Mouse (Mus musculus): ENCODE results near the gene Cd300e.
"Not testable (repeated sequence)": the region's sequence is repeated elsewhere in the genome, so short reads cannot be mapped to it uniquely, and the experiment has no call there.

Cd300e gene

DNA sequence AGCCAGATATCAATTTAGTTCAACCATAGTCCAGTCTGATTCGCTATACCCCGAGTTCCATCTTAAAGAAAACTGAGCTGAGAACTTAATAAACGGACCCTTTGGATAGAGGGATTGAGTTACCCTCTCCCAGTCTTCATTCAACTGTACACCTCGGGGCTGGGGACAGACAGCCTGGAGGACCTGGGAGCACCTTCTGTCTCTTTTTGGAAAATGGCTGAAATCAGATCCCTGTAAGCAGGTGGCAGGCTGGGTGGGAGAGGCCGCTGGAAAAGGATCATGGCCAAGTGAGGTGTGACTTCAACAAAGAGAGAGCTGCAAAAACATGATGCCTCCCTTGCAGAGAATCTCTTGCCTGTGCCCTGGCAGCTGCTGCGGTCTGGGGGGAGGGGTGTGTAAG, 20.2 kb upstream of the Cd300e start:
- DNase-seq (ENCODE audit: low spot score in 2 of 2), result no peak

DNA sequence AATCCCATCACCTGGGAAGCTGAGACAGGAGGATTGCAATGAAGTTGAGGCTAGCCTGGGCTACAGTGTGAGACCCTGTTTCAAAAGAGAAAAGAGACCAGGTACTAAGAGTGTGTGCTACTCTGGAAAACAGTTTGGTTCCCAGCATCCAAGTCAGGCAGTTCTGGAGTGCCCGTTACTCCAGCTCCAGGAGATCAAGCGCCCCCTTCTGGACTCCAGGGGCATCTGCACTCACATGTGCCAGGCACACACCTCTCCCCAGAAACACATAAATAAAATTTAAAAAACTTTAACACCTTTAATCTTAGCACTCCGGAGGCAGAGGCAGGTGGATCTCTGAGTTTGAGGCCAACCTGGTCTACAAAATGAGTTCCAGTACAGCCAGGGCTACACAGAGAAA, 19.4 kb upstream of the Cd300e start:
- DNase-seq (ENCODE audit: low spot score in 2 of 2), result no peak

DNA sequence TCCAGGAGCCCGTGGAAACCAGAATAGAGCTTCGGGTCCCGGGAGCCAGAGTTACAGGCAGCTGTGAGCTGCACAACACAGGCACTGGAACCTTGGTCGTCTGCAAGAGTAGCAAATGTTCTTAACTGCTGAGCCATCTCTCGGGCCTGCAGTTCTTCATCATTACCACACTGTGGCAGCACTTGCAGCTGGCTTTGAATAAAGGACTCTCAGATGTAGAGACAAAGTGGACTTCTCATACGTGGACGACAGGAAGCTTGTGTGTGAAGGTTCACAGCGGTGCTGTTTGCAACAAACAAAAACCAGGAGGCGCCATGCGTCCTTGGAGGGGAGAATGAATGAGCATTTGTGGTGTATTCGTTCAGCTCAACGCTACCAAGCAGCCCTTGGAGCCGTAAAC, 18.9 kb upstream of the Cd300e start:
- DNase-seq (ENCODE audit: low spot score in 2 of 2), result peak; percentile 32 to 41

DNA sequence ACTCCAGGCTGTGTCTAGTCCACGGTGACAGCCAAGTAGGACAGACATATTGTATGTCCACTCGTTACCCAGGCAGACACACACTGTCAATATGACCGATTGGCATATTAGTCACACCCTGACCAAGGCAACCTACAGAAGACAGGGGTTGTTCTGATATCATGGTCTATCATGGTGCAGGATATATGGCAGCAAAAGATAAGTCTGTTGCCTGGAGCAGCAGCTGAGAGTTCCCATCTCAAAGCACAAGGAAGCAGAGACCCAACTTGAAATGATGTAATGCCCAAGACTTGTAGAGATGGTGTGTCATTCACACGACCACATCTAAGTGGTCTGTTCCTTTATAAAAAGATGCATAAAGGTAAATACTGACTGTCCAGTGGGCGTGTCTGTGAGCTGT, 16.7 kb upstream of the Cd300e start:
- no peak for DNase-seq (ENCODE audit: low spot score in 2 of 2)

DNA sequence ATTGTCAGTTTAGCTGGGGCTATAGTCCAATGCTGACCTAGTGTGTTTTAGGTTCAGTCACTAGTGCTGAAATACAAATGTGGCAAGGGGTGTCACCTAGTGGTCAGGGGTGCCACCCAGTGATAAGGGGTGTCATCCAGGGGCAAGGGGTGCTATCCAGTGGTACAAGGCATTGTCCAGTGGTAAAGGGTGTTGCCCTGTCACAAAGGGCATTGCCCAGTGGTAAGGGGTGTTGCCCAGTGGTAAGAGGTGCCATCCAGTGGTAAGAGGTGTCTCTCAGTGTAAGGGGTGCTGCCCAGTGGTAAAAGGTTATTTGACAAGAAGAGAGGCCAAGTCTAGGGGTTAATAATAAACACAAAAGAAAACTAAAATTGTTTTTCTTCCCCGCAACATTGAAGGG, 15.5 kb upstream of the Cd300e start:
- no peak for DNase-seq (ENCODE audit: low spot score in 2 of 2)

DNA sequence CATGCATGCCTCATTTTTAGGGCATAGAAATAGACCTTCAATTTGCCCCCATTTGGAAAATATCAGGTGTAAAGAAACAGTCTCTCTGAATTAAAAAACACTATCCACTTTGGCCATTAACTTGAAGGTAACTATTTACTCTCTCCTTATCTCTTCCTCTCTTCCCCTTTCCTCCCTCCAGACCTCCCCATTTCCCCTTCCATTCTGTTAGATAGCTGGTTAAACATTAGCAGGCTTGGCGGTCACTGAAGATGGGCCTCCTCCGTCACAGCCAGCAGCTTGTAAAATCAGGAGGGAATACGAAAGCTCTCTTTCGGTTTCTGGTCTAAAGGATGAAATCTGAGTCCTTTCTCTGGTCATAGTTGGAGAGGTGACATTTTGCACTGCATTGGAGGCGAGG, 13.9 kb upstream of the Cd300e start:
- DNase-seq (ENCODE audit: low spot score in 2 of 2), result no peak

DNA sequence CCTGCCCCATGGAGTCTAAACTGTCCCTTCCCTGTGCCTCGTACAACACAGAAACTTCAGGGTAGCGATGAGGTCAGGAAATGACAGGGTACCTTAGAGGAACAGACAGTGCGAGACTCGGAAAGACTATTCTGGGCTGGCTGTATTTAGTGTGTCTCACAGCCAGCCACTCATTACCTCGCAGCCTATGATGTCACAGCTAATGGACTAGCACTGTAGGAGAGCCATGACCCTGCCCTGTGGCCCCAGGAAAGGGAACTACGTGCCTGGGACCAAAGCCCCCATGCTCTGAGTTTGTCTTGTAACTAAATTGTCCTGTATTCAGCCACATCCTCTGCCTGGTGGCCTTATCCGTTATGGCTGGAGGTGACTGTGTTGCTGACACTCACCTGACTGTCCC, 13.4 kb upstream of the Cd300e start:
- no peak for DNase-seq (ENCODE audit: low spot score in 2 of 2)

DNA sequence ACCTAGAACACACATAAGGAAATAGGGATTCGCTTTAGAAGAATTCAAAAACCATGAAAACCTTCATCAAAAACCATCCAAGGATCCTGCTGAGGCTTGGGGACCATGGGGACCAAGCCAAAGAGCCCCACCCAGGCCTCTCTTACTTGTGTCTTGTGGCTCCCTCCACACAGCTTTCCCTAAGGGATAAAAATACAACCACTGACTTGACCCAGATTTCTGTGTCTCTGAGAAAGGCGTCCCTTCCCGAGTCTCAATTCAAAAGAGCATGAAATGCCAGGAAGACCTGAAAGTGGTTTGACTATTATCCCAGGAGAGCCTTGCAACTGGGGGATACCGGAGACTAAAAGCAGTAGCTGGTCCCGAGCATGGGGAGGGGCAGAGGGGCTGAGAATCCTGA, 11.0 kb upstream of the Cd300e start:
- no peak for DNase-seq (ENCODE audit: low spot score in 2 of 2)

DNA sequence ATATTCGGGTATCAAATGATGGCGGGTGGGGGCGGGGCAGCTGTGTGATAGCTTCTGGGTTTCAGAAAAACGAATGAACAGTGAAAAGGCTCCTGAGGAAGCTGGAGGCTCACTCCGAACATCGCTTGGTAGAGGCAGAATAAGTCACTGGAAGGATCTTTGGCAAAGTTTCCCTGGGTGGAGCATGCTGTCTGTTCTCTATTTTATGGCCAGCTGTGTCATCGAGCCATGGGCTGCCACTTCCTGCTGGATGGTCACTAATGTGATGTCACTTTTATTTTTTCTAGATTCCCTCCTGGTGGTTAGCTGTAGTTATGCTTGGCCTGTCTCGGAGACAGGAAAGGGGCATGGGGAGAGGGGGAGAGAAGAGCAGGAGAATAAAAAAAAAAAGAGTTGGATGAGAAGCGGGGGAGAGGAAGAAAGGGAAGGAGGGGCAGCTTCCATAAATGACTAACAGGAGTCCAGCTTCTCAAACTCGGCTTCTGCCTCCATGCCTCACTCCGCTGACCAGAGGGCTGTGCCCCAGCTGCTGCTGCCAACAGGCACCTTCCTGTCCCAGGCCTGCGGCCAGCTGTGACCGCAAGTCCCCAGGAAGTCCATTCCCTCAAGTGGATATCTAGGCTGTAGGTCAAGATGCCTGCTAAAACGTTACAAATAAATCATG, 9.8 kb upstream of the Cd300e start:
- DNase-seq (ENCODE audit: low spot score in 2 of 2), result peak; percentile 10 to 62

DNA sequence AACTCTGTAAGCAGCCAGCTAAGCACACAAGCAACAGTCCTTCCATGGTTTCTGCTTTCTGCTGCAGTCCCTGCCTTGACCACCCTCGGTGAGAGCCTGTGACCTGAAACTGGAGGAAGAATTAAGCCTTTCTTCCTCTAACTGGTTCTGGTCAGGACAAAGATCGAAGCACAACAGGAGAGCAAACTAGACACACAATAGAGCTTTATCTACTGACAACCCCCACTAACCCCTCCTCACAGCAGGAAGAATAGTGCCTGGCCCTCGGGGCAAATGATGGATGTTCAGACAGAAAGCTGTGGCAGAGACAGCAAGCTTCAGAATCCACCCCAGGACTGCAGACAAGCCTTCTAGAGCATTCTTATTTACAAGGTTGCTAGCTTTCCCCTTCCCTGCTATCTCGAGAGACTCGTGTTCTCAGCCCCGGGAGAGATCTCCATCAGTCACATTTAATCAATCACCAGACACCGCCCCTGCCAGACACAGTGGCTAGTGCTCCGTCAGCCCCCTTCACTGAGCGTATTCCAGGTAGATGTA, 9.1 kb upstream of the Cd300e start:
- no peak for DNase-seq (ENCODE audit: low spot score in 2 of 2)

DNA sequence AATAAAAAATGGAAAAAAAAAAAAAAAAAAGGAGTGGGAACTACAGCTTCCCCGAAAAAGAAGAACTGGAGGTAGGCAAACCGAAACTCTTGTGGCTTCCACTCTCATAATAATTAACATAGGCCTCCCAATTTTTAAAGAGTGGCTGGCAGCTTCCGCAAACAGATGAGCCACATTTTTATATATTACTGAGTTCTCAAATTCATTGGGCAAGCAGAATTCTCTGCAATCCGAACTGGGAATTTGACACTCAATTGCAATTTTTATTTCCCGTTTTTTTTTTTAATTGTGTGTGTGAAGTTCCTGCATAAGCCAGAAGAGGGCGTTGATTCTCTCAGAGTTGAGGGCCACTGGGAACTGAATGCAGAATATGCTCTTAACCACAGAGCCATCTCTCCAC, 4.8 kb upstream of the Cd300e start:
- no peak for DNase-seq (ENCODE audit: low spot score in 2 of 2)

DNA sequence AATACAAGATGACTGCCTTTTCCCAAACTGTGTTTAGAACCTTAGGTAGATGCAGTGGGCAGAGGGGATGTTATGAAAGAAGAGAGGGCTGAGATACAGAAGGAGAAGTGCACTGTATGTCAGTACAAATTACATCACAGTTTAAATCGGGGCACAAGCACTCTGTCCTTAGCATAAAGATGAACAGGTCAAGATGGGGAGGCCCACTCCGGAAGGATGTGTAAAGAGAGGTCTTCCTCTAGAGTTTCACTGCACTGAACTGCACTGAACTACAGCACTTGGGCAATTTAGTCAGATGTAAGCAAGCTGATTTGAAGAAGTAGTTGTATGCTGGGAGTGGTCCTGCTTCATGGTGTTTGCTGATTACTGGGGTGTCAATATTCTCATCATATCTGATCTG, 2.2 kb downstream of the Cd300e start:
- DNase-seq (ENCODE audit: low spot score in 2 of 2), result no peak

DNA sequence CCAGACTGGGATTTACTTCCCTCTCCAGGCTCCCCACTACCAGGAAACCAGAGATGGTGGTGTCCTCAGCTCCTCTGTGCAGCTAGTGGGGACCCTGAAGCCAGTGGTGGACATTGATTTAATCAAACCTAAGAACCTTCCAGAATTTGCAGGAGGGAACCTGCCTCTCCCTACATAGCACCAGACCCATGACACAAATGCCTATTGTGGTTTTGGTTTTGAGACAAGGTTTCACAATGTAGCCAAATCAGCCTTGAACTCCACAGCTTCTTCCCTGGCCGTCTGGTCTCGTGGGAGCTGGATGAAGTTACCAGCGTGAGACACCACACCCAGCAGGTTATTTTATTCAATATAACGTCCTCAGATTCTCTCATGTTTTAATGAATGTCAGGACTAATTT, 3.3 kb downstream of the Cd300e start:
- DNase-seq (ENCODE audit: low spot score in 2 of 2), result no peak

DNA sequence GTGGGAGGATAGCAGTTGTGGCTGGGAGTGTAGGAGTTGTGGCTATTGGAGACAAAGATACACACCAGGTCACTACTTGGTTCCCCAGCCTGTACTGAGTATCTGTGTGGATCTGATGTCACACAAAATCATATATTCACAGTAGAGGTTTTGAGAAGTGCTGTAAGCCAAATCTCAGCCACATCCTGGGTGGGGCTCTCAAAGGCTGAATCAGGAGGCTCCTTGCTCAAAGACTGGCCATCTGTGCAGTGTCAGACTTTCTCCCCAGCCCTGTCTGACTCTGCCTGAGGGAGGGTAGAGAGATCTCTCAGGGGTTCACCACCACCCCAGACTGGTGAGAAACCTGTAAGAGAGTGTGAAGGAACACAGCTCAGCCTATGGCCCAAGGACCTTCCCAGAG, 7.4 kb downstream of the Cd300e start:
- no peak for DNase-seq (ENCODE audit: low spot score in 2 of 2)

DNA sequence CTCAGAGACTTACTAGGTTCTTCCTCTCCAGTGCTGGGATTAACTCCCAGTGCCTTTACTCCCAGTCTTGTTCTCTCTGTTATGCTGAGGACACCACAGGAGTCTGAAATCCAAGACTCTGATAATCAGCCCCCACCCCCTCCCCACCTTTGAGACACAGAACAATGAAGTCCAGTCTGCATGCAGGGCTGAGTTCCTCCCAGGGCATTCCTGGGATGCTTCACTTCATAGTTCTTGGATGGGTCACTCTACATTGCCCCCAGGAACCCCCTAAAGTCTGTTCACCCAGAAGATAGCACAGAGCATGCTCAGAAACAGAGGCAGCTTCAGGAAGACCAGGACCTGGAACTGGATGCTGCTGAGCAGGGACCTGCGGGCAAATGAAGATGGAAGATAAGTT, 9.0 kb downstream of the Cd300e start:
- DNase-seq (ENCODE audit: low spot score in 2 of 2), result no peak

DNA sequence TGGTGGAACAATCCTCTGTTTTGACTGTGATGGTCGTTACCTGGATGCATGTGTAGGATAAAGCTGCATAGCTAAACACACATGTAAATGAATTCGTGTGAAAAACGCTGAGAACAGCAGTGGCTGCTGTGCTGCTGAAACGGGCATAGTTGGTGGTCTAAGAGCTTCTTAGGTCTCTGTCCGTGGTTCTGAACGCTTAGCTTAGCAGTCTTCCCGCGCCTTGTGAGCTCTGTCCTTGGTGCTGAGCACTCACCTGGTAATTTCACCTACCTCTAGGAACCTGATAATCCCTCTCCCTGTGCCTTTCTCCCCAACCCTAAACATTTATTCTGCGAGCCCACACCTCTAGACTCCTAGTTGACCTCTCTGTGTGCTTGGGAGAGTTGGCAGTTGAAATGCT, 9.8 kb downstream of the Cd300e start:
- peak; percentile 12 to 21 for DNase-seq (ENCODE audit: low spot score in 2 of 2)

DNA sequence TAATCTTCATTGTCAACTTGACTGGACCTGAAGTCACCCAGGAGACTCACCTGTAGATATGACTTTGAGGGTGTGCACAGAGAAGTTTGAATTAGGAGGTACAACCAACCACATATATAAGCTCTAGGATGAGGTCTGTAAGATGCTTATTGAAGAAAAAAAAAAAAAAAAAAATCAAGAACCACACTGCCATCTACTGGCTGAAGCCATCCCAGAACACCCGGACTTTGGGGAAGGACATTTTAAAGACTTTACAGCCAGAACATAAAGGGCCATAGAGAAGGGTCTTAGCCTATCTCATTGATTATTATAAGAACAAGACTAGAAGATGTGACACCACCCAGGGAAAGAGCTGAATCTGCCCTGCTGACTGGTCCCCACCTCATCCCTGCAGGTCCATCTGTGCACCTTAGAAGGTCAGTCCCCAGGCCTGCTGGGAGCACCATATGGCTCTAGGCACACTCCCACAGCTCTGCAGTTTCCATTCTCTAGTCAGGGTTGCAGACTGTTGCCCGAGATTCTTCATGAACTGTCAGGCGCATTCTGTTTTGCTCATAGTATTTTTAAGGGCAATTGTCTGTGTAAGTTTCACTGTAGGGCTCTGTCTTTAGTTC, 12.6 kb downstream of the Cd300e start:
- no peak for DNase-seq (ENCODE audit: low spot score in 2 of 2)

DNA sequence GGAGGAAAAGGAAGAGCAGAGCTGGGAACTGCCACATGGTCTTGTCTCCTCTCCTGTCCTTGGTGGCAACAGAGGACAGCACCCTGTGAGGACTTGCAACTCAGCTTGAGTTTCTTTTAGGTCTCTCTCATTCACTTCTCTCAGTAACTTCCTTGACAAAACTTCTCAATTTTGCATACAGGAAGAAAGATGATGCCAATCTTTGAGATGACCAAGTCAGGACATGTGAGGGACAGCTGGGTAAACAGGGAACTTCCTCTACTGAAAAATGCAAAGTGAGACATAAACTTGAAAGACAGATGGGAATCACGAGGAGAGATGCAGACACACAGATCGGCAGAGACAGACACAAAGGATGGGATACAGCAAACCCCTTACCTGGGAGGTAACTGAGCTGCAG, 13.7 kb downstream of the Cd300e start, which contains the start of gene Cd300ld3:
TSS of gene Cd300ld3 (minus strand) at position 151 of the 400 bp plus-strand sequence.
- no peak for DNase-seq (ENCODE audit: low spot score in 2 of 2)

DNA sequence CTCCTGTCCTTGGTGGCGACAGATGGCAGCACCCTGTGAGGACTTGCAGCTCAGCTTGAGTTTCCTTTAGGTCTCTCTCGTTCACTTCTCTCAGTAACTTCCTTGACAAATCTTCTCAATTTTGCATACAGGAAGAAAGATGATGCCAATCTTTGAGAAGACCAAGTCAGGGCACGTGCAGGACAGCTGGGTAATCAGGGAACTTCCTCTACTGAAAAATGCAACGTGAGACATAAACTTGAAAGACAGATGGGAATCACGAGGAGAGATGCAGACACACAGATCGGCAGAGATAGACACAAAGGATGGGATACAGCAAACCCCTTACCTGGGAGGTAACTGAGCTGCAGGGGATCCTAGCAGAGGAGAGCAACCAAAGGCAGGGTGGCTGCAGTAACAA, 24.3 kb downstream of the Cd300e start, which contains the start of gene Cd300ld5:
TSS of gene Cd300ld5 (minus strand) at position 101 of the 400 bp plus-strand sequence.
- not testable (repeated sequence) for DNase-seq (ENCODE audit: low spot score in 2 of 2)

DNA sequence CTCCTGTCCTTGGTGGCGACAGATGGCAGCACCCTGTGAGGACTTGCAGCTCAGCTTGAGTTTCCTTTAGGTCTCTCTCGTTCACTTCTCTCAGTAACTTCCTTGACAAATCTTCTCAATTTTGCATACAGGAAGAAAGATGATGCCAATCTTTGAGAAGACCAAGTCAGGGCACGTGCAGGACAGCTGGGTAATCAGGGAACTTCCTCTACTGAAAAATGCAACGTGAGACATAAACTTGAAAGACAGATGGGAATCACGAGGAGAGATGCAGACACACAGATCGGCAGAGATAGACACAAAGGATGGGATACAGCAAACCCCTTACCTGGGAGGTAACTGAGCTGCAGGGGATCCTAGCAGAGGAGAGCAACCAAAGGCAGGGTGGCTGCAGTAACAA, 35.1 kb downstream of the Cd300e start, which contains the start of gene Cd300ld4:
TSS of gene Cd300ld4 (minus strand) at position 101 of the 400 bp plus-strand sequence.
- not testable (repeated sequence) for DNase-seq (ENCODE audit: low spot score in 2 of 2)

DNA sequence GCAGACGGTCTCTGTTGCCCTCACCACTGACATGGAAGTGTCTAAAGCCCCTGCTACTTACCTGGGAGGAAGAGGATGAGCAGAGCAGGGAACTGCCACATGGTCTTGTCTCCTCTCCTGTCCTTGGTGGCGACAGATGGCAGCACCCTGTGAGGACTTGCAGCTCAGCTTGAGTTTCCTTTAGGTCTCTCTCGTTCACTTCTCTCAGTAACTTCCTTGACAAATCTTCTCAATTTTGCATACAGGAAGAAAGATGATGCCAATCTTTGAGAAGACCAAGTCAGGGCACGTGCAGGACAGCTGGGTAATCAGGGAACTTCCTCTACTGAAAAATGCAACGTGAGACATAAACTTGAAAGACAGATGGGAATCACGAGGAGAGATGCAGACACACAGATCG, 45.9 kb downstream of the Cd300e start, which contains the start of gene Cd300ld2:
TSS of gene Cd300ld2 (minus strand) at position 101 of the 400 bp plus-strand sequence.
- not testable (repeated sequence) for DNase-seq (ENCODE audit: low spot score in 2 of 2)

DNA sequence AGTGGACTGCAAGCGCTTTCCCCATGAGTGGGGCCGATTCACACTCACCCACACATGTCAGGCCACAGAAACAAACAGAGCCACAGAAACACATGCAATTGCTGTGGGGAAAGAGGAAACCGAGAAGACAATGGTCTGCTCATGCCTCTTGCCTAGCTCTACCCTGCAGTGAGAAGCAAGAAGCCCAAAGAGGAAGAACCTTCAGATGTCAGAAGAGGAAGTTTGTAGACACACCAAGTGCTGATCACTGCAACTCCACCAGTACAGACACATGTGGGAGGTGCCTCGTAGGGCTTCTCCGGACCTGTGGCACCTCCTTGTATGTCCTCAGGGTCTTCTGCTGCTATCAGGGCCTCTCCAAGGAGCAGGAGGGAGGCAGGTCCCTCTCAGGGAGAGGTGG, 57.9 kb downstream of the Cd300e start:
- no peak for DNase-seq (ENCODE audit: low spot score in 2 of 2)
